Mouse (Mus musculus): ENCODE data around the gene Prkca. TPM values are rescaled to one million over a fixed set of nuclear protein-coding genes. Genes with fewer than 3 reads are reported as not detected.

The Prkca gene
- polyA plus RNA-seq, 1 experiment from 2014 or later, result 12.6 TPM

DNA sequence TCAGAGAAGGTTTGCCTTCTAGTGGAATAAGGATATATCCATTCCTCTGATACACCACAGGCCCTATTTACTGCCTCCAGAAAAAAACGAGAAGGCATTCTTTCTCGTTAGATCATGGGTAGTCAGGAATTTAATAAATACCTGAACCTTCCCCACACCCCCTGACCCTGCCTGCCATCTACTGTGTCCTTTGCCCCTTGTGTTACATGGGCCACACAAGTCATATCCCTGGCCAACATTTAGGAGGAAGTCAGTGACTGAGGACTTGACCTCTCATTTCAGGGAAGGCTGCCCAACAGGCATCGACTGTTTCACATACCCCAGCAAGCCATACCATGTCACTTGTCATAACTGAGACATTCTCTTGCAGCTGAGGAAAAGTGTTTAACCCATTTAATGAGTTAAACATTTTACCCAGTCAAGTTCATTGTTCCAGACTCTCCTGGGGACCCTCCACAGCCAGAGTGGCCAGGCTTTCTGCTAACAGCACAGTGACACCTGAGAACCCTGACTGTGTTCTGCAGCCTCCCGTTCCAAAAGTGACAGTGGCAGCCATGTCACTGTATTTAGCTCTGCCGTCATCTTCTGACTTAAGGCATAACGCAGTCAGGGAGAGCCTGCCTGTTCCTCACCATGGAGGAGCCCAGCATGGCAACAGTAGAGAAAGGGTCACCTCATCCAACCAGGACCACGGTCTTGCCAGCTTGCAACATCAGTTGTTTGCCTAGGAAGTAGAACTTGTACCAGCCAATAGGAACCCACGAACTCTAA lies 114.4 kb downstream of the Prkca start:
- Histone ChIP-seq H3K27me3 (ENCODE audit: control insufficient read depth, insufficient read depth, low read length) (no peaks in the 10 kb centered on the region), H3K9me3 (ENCODE audit: control insufficient read depth, low read length) (no peaks in the 10 kb centered on the region), H3K36me3 (ENCODE audit: control insufficient read depth, insufficient read depth, low read length) (no peaks in the 10 kb centered on the region), H3K27ac (ENCODE audit: low read depth, low read length) (no peak overlapping the region), H3K4me1 (ENCODE audit: control insufficient read depth, insufficient read depth, low read length) (peaks cover 3% of the 10 kb centered on the region), H3K9ac (replicated peaks; ENCODE audit: low read depth, low read length) (no peak overlapping the region), H3K4me2 (ENCODE audit: low read depth, low read length) (no peak overlapping the region), H3K4me3 (ENCODE audit: low read depth, low read length) (no peak overlapping the region)
- WGBS, result 86% methylated on average over 8 of the region's 8 CpGs
- no peak for ATAC-seq (ENCODE audit: low read depth)

GRCm38 (mm10) chr11:108228497-108228896 lies 115.2 kb downstream of the Prkca start:
- no peak overlapping the region for H3K27ac ChIP-seq (ENCODE audit: low read depth, low read length)
- no peaks in the 10 kb centered on the region for H3K27me3 ChIP-seq (ENCODE audit: control insufficient read depth, insufficient read depth, low read length)
- no peaks in the 10 kb centered on the region for H3K9me3 ChIP-seq (ENCODE audit: control insufficient read depth, low read length)
- H3K36me3 ChIP-seq (ENCODE audit: control insufficient read depth, insufficient read depth, low read length), result no peaks in the 10 kb centered on the region
- H3K4me2 ChIP-seq (ENCODE audit: low read depth, low read length), result no peak overlapping the region
- no peak overlapping the region for H3K4me3 ChIP-seq (ENCODE audit: low read depth, low read length)
- no peak overlapping the region for H3K9ac ChIP-seq (replicated peaks; ENCODE audit: low read depth, low read length)
- peaks cover 12% of the 10 kb centered on the region for H3K4me1 ChIP-seq (ENCODE audit: control insufficient read depth, insufficient read depth, low read length)
- 89% methylated on average over 4 of the region's 4 CpGs for WGBS
- no peak for ATAC-seq (ENCODE audit: low read depth)

GRCm38 (mm10) chr11:108226248-108226647 lies 117.5 kb downstream of the Prkca start:
- no peak overlapping the region for H3K4me3 ChIP-seq (ENCODE audit: low read depth, low read length)
- no peak overlapping the region for H3K9ac ChIP-seq (replicated peaks; ENCODE audit: low read depth, low read length)
- no peaks in the 10 kb centered on the region for H3K27me3 ChIP-seq (ENCODE audit: control insufficient read depth, insufficient read depth, low read length)
- H3K4me2 ChIP-seq (ENCODE audit: low read depth, low read length), result no peak overlapping the region
- ATAC-seq (ENCODE audit: low read depth), result no peak
- H3K4me1 ChIP-seq (ENCODE audit: control insufficient read depth, insufficient read depth, low read length), result peaks cover 15% of the 10 kb centered on the region
- H3K9me3 ChIP-seq (ENCODE audit: control insufficient read depth, low read length), result no peaks in the 10 kb centered on the region
- H3K36me3 ChIP-seq (ENCODE audit: control insufficient read depth, insufficient read depth, low read length), result no peaks in the 10 kb centered on the region
- WGBS, result 66% methylated on average over 5 of the region's 5 CpGs
- H3K27ac ChIP-seq (ENCODE audit: low read depth, low read length), result no peak overlapping the region

- H3K27ac ChIP-seq (ENCODE audit: low read depth, low read length), result no peak overlapping the region
- peaks cover 15% of the 10 kb centered on the region for H3K4me1 ChIP-seq (ENCODE audit: control insufficient read depth, insufficient read depth, low read length)
- H3K27me3 ChIP-seq (ENCODE audit: control insufficient read depth, insufficient read depth, low read length), result no peaks in the 10 kb centered on the region
- H3K9ac ChIP-seq (replicated peaks; ENCODE audit: low read depth, low read length), result no peak overlapping the region
- no peak for ATAC-seq (ENCODE audit: low read depth)
- no peak overlapping the region for H3K4me2 ChIP-seq (ENCODE audit: low read depth, low read length)
- no peak overlapping the region for H3K4me3 ChIP-seq (ENCODE audit: low read depth, low read length)
- H3K36me3 ChIP-seq (ENCODE audit: control insufficient read depth, insufficient read depth, low read length), result no peaks in the 10 kb centered on the region
- WGBS, result 37% methylated on average over 11 of the region's 11 CpGs
- H3K9me3 ChIP-seq (ENCODE audit: control insufficient read depth, low read length), result no peaks in the 10 kb centered on the region
These were observed 119.3 kb downstream of the Prkca start for GRCm38 (mm10) chr11:108224233-108224973.

- Histone ChIP-seq H3K4me1 (ENCODE audit: control insufficient read depth, insufficient read depth, low read length) (peaks cover 15% of the 10 kb centered on the region), H3K9ac (replicated peaks; ENCODE audit: low read depth, low read length) (no peak overlapping the region), H3K27ac (ENCODE audit: low read depth, low read length) (peak overlapping the region; percentile 16; the same call in 1 of the 2 replicates), H3K27me3 (ENCODE audit: control insufficient read depth, insufficient read depth, low read length) (no peaks in the 10 kb centered on the region), H3K4me2 (ENCODE audit: low read depth, low read length) (no peak overlapping the region), H3K4me3 (ENCODE audit: low read depth, low read length) (no peak overlapping the region), H3K9me3 (ENCODE audit: control insufficient read depth, low read length) (no peaks in the 10 kb centered on the region), H3K36me3 (ENCODE audit: control insufficient read depth, insufficient read depth, low read length) (no peaks in the 10 kb centered on the region)
- peak; percentile 41; the same call in 1 of the 2 replicates for ATAC-seq (ENCODE audit: low read depth)
- WGBS, result 26% methylated on average over 13 of the region's 13 CpGs
These were observed 120.0 kb downstream of the Prkca start for GRCm38 (mm10) chr11:108223613-108224232.

DNA sequence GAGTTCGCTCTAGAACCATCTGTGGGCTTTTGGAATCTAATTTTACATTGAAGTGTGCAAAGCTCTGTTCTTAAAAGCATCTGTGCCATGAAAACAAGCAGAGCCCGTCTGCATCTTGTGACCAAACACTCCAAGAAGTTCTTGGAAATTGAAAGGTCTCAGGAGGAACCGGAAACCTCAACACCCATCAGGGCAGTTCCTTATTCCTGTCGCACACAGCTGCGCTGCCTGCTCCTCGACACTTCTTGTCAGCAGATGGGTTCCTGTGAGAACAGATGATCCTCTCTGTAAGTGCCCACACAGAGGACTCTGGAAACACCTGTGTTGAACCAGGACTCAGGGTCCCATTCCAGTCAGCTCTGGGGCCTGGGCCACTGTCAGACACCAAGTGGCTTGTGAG lies 120.6 kb downstream of the Prkca start:
- Histone ChIP-seq H3K4me2 (ENCODE audit: low read depth, low read length) (no peak overlapping the region), H3K4me1 (ENCODE audit: control insufficient read depth, insufficient read depth, low read length) (peaks cover 15% of the 10 kb centered on the region), H3K27me3 (ENCODE audit: control insufficient read depth, insufficient read depth, low read length) (no peaks in the 10 kb centered on the region), H3K9ac (replicated peaks; ENCODE audit: low read depth, low read length) (no peak overlapping the region), H3K4me3 (ENCODE audit: low read depth, low read length) (no peak overlapping the region), H3K27ac (ENCODE audit: low read depth, low read length) (peak overlapping the region; percentile 16; the same call in 1 of the 2 replicates), H3K9me3 (ENCODE audit: control insufficient read depth, low read length) (no peaks in the 10 kb centered on the region), H3K36me3 (ENCODE audit: control insufficient read depth, insufficient read depth, low read length) (no peaks in the 10 kb centered on the region)
- ATAC-seq (ENCODE audit: low read depth), result 0 out of 2 replicates have a peak, but pooled peaks have one; percentile 28
- 75% methylated on average over 6 of the region's 6 CpGs for WGBS

GRCm38 (mm10) chr11:108222616-108223015 lies 121.1 kb downstream of the Prkca start:
- Histone ChIP-seq H3K36me3 (ENCODE audit: control insufficient read depth, insufficient read depth, low read length) (no peaks in the 10 kb centered on the region), H3K27me3 (ENCODE audit: control insufficient read depth, insufficient read depth, low read length) (no peaks in the 10 kb centered on the region), H3K4me2 (ENCODE audit: low read depth, low read length) (no peak overlapping the region), H3K9ac (replicated peaks; ENCODE audit: low read depth, low read length) (no peak overlapping the region), H3K4me3 (ENCODE audit: low read depth, low read length) (no peak overlapping the region), H3K9me3 (ENCODE audit: control insufficient read depth, low read length) (no peaks in the 10 kb centered on the region), H3K27ac (ENCODE audit: low read depth, low read length) (no peak overlapping the region), H3K4me1 (ENCODE audit: control insufficient read depth, insufficient read depth, low read length) (peaks cover 15% of the 10 kb centered on the region)
- ATAC-seq (ENCODE audit: low read depth), result no peak
- WGBS, result 84% methylated on average over 8 of the region's 8 CpGs

- Histone ChIP-seq H3K4me3 (ENCODE audit: low read depth, low read length) (no peak overlapping the region), H3K4me2 (ENCODE audit: low read depth, low read length) (no peak overlapping the region), H3K27ac (ENCODE audit: low read depth, low read length) (no peak overlapping the region), H3K36me3 (ENCODE audit: control insufficient read depth, insufficient read depth, low read length) (no peaks in the 10 kb centered on the region), H3K9me3 (ENCODE audit: control insufficient read depth, low read length) (no peaks in the 10 kb centered on the region), H3K4me1 (ENCODE audit: control insufficient read depth, insufficient read depth, low read length) (peaks cover 15% of the 10 kb centered on the region), H3K27me3 (ENCODE audit: control insufficient read depth, insufficient read depth, low read length) (no peaks in the 10 kb centered on the region), H3K9ac (replicated peaks; ENCODE audit: low read depth, low read length) (no peak overlapping the region)
- WGBS, result 84% methylated on average over 3 of the region's 3 CpGs
- ATAC-seq (ENCODE audit: low read depth), result no peak
These were observed 121.7 kb downstream of the Prkca start for GRCm38 (mm10) chr11:108222026-108222425.

Data from neural tube, embryonic 14.5 days (tissue).